Mouse (Mus musculus) Patski (cell line): ENCODE results near the gene Ctcf. TPM values are rescaled to one million over a fixed set of nuclear protein-coding genes. Genes with fewer than 3 reads are reported as not detected.

ENCODE experiments used
- ATAC-seq: fragments of 100-300 bp; one replicate; pipeline ENCODE4 v1.8.0; 2021
- CTCF ChIA-PET: fragments of 350-600 bp; sonication (Branson Sonifier 250); formaldehyde crosslinking; loops from one replicate; lab custom pipeline; 2022; ENCODE audit warnings: inconsistent platforms; lab: Charles Lee
- POLR2A ChIA-PET: fragments of 350-600 bp; sonication (Branson Sonifier 250); formaldehyde crosslinking; loops from one replicate; lab custom pipeline; 2022; ENCODE audit warnings: antibody characterized with exemption, inconsistent platforms; lab: Charles Lee
- DNase-seq: peaks from one replicate; pipeline ENCODE4 v3.0.0-alpha.2; 2011; ENCODE audit warnings: low read depth, low spot score
- H3K27me3 ChIP-seq: fragments of 371-371 bp; one replicate; pipeline ENCODE4 v1.5.1; 2021
- CTCF ChIP-seq: fragments of 100-300 bp; IDR thresholded peaks from one replicate; pipeline ENCODE4 v1.5.1; 2021
- in situ Hi-C: fragments of 300-500 bp; cut with MboI; formaldehyde crosslinking; loops from 3 replicates; pipeline ENCODE4 v1.11.1; 2018; ENCODE audit warnings: low pct_unique_long_range_greater_than_20kb, mixed read lengths
- polyA plus RNA-seq: library from polyadenylated mRNA; unstranded; gene quantifications from one replicate; pipeline ENCODE4 v1.2.3, GENCODE M21; 2021

Gene Ctcf
- polyA plus RNA-seq, 1 experiment from 2014 or later: 62.5 TPM

DNA sequence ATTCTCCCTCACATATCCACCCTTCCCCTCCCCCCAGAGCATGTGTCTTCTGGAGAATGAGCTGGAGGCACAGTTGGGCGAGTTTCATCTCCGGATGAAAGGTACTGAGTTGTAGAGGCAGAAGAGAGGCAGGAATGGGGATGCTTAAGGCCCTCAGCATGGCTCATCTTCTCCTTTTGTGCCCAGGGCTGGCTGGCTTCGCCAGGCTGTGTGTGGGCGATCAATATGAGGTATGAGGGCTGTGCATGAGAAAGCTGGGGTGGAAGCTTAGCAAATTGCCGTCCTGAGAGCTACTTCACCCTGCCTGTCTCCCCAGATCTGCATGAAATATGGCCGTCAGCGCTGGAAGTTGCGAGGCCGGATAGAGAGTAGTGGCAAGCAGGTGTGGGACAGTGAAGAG, 20.4 kb upstream of the Ctcf start:
- CTCF ChIA-PET: interaction anchor here (1.3 to 1.5 kb wide), 3 partner anchors 9 to 50 kb away, joined by 4 read pairs; partner anchors contain the start of gene Atp6v0d1
- DNase-seq (no peak), ATAC-seq (no peak)
- POLR2A ChIA-PET: interaction anchor here (0.6 to 1.0 kb wide), 3 partner anchors 10 to 20 kb away, joined by 3 read pairs; partner anchors contain the start of gene Ctcf
- H3K27me3 ChIP-seq: no peaks in the 10 kb centered on the region
- no peak for TF ChIP-seq CTCF
- in situ Hi-C loops: no loop called here

DNA sequence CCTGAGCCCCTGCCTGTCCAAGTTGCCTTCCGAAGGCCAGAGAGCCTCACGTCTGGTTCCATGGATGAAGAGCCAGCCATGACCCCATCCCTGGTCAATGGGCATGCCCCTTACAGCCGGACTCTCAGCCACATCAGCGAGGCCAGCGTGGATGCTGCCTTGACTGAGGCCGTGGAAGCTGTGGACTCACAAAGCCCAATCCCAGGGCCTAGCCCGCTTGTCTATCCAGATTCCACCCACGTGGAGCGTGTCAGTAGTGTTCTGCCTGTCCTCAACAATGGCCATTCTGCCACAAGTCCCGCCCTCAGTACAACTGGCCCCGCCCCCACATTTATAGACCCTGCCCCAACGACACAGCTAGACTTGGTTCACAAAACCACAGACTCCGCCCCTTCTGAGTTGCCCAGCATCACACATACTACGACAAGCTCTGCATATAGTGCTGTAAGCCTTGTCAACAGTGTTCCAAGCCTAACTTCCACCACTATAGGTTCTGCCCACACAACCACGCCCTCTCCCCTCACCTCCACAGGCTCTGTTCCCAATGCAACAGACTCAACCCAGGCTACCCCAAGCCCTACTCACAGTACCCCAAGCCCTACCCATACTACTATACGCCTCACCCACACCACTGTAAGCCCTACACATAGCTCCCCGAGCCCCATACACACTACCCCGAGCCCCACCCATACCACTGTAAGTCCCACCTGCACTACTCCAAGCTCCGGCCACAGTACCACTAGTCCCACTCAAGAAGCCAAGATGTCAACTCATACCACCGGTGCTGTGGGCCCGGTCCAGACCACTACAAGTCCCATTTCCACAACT, 18.7 kb upstream of the Ctcf start:
- in situ Hi-C loops: no loop called here
- DNase-seq (no peak), ATAC-seq (no peak)
- ChIA-PET POLR2A (no interaction called here), CTCF (interaction anchor here (1.4 to 1.5 kb wide), 3 partner anchors 9 to 21 kb away, joined by 3 to 5 read pairs (median 3); partner anchors contain the start of gene Ripor1)
- H3K27me3 ChIP-seq: no peaks in the 10 kb centered on the region
- no peak for TF ChIP-seq CTCF

- H3K27me3 ChIP-seq: no peaks in the 10 kb centered on the region
- no peak for DNase-seq
- TF ChIP-seq CTCF: no peak
- ChIA-PET POLR2A (no interaction called here), CTCF (interaction anchor here (0.8 to 1.5 kb wide), 4 partner anchors 10 to 22 kb away, joined by 3 to 5 read pairs (median 3); partner anchors contain the start of gene Ripor1)
- in situ Hi-C loops: no loop called here
- ATAC-seq: no peak
These were observed 18.1 kb upstream of the Ctcf start for GRCm38 (mm10) chr8:105618279-105618634.

DNA sequence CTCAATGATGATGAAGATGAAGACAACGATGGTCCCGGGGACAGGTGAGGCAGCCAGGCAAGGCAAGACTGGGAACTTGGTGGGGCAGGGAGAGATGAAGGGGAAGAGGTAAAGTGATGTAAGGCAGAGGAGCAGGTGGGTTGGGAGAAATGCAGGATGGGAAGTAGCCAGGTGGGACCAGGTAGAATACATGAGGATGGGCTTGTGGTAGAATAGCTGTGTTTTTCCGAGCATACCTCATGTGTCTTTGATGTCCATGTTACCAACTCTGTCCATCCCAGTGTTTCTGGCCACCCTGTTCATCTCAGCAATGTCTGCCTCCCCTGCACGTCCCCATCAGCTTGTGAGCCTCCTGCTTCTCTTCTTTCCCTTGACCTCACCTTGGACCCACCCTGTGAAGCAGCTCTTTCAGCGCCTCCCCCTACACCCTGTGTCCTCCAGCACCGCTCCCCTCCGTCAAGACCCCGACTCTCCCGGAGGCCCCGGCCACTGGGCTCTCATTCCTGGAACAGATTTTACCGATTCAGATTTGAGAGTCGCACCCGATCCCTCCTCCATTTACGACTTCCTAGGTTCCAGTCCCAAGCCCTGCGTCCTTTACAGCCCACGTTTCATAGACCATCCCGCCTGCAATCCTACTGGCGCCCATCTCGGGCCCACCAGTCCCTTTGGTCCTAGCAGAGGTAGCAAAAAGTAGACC, 17.3 kb upstream of the Ctcf start:
- H3K27me3 ChIP-seq: no peaks in the 10 kb centered on the region
- TF ChIP-seq CTCF: no peak
- in situ Hi-C loops: no loop called here
- ATAC-seq (no peak), DNase-seq (no peak)
- CTCF ChIA-PET: interaction anchor here (0.8 to 1.4 kb wide), 2 partner anchors 11 to 14 kb away, joined by 3 read pairs; partner anchors contain the start of gene Ripor1
- POLR2A ChIA-PET: no interaction called here

GRCm38 (mm10) chr8:105620211-105620610, 16.2 kb upstream of the Ctcf start:
- ChIA-PET CTCF (no interaction called here), POLR2A (interaction anchor here (1.0 kb wide), 1 partner anchor 13 kb away, joined by 3 read pairs; no protein-coding TSS in a partner anchor)
- no peaks in the 10 kb centered on the region for H3K27me3 ChIP-seq
- in situ Hi-C loops: no loop called here
- DNase-seq (no peak), ATAC-seq (no peak)
- TF ChIP-seq CTCF: no peak

DNA sequence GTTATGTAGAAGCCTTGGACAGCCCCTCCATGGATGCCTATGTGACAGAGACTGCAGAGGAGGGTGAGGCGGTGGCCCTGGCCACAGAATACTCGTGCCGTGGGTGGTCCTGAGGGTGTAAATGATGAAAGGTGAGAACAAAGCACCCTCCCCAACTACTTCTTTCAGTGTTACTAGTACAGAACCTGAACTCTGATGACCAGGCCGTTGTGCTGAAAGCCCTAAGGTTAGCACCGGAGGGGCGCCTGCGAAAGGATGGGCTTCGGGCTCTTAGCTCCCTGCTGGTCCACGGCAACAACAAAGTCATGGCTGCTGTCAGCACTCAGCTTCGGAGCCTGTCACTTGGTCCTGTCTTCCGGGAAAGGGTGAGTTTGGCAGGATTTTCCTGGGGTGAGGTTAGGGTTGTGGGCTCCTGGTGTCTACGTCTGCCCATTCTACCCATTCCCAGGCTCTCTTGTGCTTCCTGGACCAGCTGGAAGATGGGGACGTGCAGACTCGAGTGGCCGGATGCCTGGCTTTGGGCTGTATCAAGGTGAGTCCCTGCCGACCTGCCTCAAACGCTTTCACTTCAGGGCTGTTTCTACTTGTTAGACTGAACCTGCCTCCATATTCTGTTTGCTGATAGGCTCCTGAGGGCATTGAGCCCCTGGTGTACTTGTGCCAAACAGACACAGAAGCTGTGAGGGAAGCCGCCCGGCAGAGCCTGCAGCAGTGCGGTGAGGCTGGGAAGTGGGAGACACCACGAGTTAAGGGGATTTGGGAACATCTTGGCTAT, 15.2 kb upstream of the Ctcf start:
- TF ChIP-seq CTCF: no peak
- DNase-seq: no peak
- in situ Hi-C loops: no loop called here

DNA sequence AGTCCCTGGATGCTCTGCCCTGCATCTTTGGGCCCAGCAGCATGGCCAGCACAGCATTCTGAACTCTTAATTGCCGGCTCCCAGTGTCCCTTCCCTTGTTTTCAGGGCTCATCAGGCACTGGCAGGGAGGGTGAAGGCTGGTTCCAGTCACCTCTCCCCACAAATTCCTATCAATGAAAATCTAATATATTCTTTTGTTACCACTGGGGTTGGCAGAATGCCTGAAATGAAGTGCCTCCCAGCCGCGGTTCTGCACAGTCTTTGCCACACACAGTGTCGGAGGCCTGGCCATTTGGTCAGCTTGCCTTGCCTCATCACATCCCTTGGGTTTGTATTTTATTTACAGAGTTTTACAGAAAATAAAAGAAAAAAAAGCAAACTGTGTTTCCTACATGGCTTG, 14.5 kb upstream of the Ctcf start:
- in situ Hi-C loops: no loop called here
- no peak for TF ChIP-seq CTCF
- ATAC-seq: no peak

More for the DNA sequence above, 15.2 kb upstream of the Ctcf start:
- ATAC-seq: no peak
- no peaks in the 10 kb centered on the region for H3K27me3 ChIP-seq
- ChIA-PET POLR2A (interaction anchor here (1.0 kb wide), 1 partner anchor 14 kb away, joined by 3 read pairs; no protein-coding TSS in a partner anchor), CTCF (interaction anchor here (1.0 to 1.7 kb wide), 2 partner anchors 9 to 13 kb away, joined by 4 to 7 read pairs; no protein-coding TSS in a partner anchor)

GRCm38 (mm10) chr8:105622421-105622920, 13.9 kb upstream of the Ctcf start:
- CTCF ChIA-PET: interaction anchor here (0.8 to 1.7 kb wide), 10 partner anchors 8 to 56 kb away, joined by 3 to 7 read pairs (median 3); partner anchors contain the start of gene Agrp
- ATAC-seq: peak; percentile 84

More for the DNA sequence above, 14.5 kb upstream of the Ctcf start:
- CTCF ChIA-PET: interaction anchor here (0.8 to 1.7 kb wide), 8 partner anchors 9 to 57 kb away, joined by 3 to 7 read pairs (median 3); no protein-coding TSS in a partner anchor
- DNase-seq: no peak
- POLR2A ChIA-PET: interaction anchor here (0.9 kb wide), 1 partner anchor 14 kb away, joined by 3 read pairs; the partner anchor contains the start of gene Ctcf
- no peaks in the 10 kb centered on the region for H3K27me3 ChIP-seq

DNA sequence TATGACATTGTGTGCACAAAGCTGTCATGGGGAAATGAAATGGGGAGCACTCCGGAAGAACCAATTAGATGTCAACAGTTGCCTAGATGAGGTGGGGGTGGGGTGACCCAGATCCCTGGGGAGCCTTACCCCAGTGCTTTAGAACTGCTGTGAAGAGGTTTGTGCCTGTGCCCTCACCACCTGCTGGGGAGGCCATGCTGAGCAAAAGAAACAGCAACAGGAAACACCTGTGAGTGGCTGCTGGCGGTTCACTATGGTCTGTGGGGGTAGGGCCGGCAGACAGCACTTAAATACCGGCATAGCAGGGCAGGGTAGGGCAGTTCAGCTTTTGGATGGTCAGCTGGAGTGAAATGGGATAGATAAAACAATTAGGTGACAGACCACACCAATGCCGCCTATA, 13.2 kb upstream of the Ctcf start:
- POLR2A ChIA-PET: interaction anchor here (0.7 to 1.0 kb wide), 2 partner anchors 14 to 76 kb away, joined by 3 to 4 read pairs; no protein-coding TSS in a partner anchor
- no peaks in the 10 kb centered on the region for H3K27me3 ChIP-seq
- ATAC-seq (no peak), DNase-seq (no peak)
- TF ChIP-seq CTCF: no peak
- in situ Hi-C loops: no loop called here
- CTCF ChIA-PET: interaction anchor here (0.8 to 1.7 kb wide), 10 partner anchors 8 to 55 kb away, joined by 3 to 7 read pairs (median 3); partner anchors contain the start of genes Agrp and Ctcf

More at GRCm38 (mm10) chr8:105622421-105622920, 13.9 kb upstream of the Ctcf start:
- H3K27me3 ChIP-seq: no peaks in the 10 kb centered on the region
- in situ Hi-C loops: no loop called here
- no peak for TF ChIP-seq CTCF
- no peak for DNase-seq
- POLR2A ChIA-PET: interaction anchor here (0.7 to 1.0 kb wide), 3 partner anchors 13 to 76 kb away, joined by 3 to 4 read pairs (median 3); partner anchors contain the start of gene Ctcf
